Mouse (Mus musculus): ENCODE data around the gene Btrc. TPM values are rescaled to one million over a fixed set of nuclear protein-coding genes. Genes with fewer than 3 reads are reported as not detected.

Btrc gene
- polyA plus RNA-seq, 1 experiment from 2014 or later = 30.9 TPM

- H3K9ac ChIP-seq (ENCODE audit: low read length) = no peak overlapping the region
- H3K4me2 ChIP-seq (ENCODE audit: low read depth, low read length) = no peak overlapping the region
- H3K4me1 ChIP-seq (ENCODE audit: control insufficient read depth, insufficient read depth, low read length) = peaks cover 3% of the 10 kb centered on the region; the same call in 1 of the 2 replicates
- no peak for ATAC-seq (replicated peaks; ENCODE audit: extremely low read depth, insufficient read depth, low FRiP score)
- H3K27ac ChIP-seq (ENCODE audit: low read length) = no peak overlapping the region
- WGBS = 80% methylated on average over 7 of the region's 7 CpGs
- no peaks in the 10 kb centered on the region for H3K27me3 ChIP-seq (ENCODE audit: control insufficient read depth, insufficient read depth, low read length)
- H3K36me3 ChIP-seq (ENCODE audit: control insufficient read depth, insufficient read depth) = no peaks in the 10 kb centered on the region
- no peak overlapping the region for H3K4me3 ChIP-seq (ENCODE audit: low read length)
- H3K9me3 ChIP-seq (replicated peaks; ENCODE audit: control insufficient read depth, low read length) = no peaks in the 10 kb centered on the region
Observed at GRCm38 (mm10) chr19:45394078-45394477, 30.5 kb downstream of the Btrc start.

- H3K4me2 ChIP-seq (ENCODE audit: low read depth, low read length) = no peak overlapping the region
- H3K4me1 ChIP-seq (ENCODE audit: control insufficient read depth, insufficient read depth, low read length) = no peaks in the 10 kb centered on the region
- no peak for ATAC-seq (replicated peaks; ENCODE audit: extremely low read depth, insufficient read depth, low FRiP score)
- H3K27ac ChIP-seq (ENCODE audit: low read length) = no peak overlapping the region
- no peak overlapping the region for H3K4me3 ChIP-seq (ENCODE audit: low read length)
- 63% methylated on average over 2 of the region's 2 CpGs for WGBS
- H3K9ac ChIP-seq (ENCODE audit: low read length) = no peak overlapping the region
- no peaks in the 10 kb centered on the region for H3K27me3 ChIP-seq (ENCODE audit: control insufficient read depth, insufficient read depth, low read length)
- no peaks in the 10 kb centered on the region for H3K36me3 ChIP-seq (ENCODE audit: control insufficient read depth, insufficient read depth)
- no peaks in the 10 kb centered on the region for H3K9me3 ChIP-seq (replicated peaks; ENCODE audit: control insufficient read depth, low read length)
Observed at GRCm38 (mm10) chr19:45411000-45411399, 47.5 kb downstream of the Btrc start.

- ATAC-seq (replicated peaks; ENCODE audit: extremely low read depth, insufficient read depth, low FRiP score) = no peak
- WGBS = 87% methylated on average over 3 of the region's 3 CpGs
- H3K4me2 ChIP-seq (ENCODE audit: low read depth, low read length) = no peak overlapping the region
- no peaks in the 10 kb centered on the region for H3K4me1 ChIP-seq (ENCODE audit: control insufficient read depth, insufficient read depth, low read length)
- H3K9ac ChIP-seq (ENCODE audit: low read length) = no peak overlapping the region
- no peak overlapping the region for H3K4me3 ChIP-seq (ENCODE audit: low read length)
- no peaks in the 10 kb centered on the region for H3K36me3 ChIP-seq (ENCODE audit: control insufficient read depth, insufficient read depth)
- H3K27ac ChIP-seq (ENCODE audit: low read length) = no peak overlapping the region
- no peaks in the 10 kb centered on the region for H3K27me3 ChIP-seq (ENCODE audit: control insufficient read depth, insufficient read depth, low read length)
- H3K9me3 ChIP-seq (replicated peaks; ENCODE audit: control insufficient read depth, low read length) = no peaks in the 10 kb centered on the region
Observed at GRCm38 (mm10) chr19:45412694-45413093, 49.2 kb downstream of the Btrc start.

- Histone ChIP-seq H3K9me3 (replicated peaks; ENCODE audit: control insufficient read depth, low read length) (no peaks in the 10 kb centered on the region), H3K9ac (ENCODE audit: low read length) (no peak overlapping the region), H3K4me2 (ENCODE audit: low read depth, low read length) (no peak overlapping the region), H3K4me3 (ENCODE audit: low read length) (no peak overlapping the region), H3K4me1 (ENCODE audit: control insufficient read depth, insufficient read depth, low read length) (no peaks in the 10 kb centered on the region), H3K27ac (ENCODE audit: low read length) (peak overlapping the region; percentile 32; the same call in 1 of the 2 replicates), H3K27me3 (ENCODE audit: control insufficient read depth, insufficient read depth, low read length) (no peaks in the 10 kb centered on the region), H3K36me3 (ENCODE audit: control insufficient read depth, insufficient read depth) (no peaks in the 10 kb centered on the region)
- 69% methylated on average over 3 of the region's 3 CpGs for WGBS
- ATAC-seq (replicated peaks; ENCODE audit: extremely low read depth, insufficient read depth, low FRiP score) = no peak
Observed at GRCm38 (mm10) chr19:45413966-45414365, 50.4 kb downstream of the Btrc start.

- peaks cover 7% of the 10 kb centered on the region for H3K4me1 ChIP-seq (ENCODE audit: control insufficient read depth, insufficient read depth, low read length)
- H3K27ac ChIP-seq (ENCODE audit: low read length) = no peak overlapping the region
- no peak overlapping the region for H3K9ac ChIP-seq (ENCODE audit: low read length)
- no peaks in the 10 kb centered on the region for H3K36me3 ChIP-seq (ENCODE audit: control insufficient read depth, insufficient read depth)
- no peak for ATAC-seq (replicated peaks; ENCODE audit: extremely low read depth, insufficient read depth, low FRiP score)
- no peak overlapping the region for H3K4me2 ChIP-seq (ENCODE audit: low read depth, low read length)
- H3K27me3 ChIP-seq (ENCODE audit: control insufficient read depth, insufficient read depth, low read length) = no peaks in the 10 kb centered on the region
- no peaks in the 10 kb centered on the region for H3K9me3 ChIP-seq (replicated peaks; ENCODE audit: control insufficient read depth, low read length)
- no peak overlapping the region for H3K4me3 ChIP-seq (ENCODE audit: low read length)
Observed at GRCm38 (mm10) chr19:45417601-45418000, 54.1 kb downstream of the Btrc start.

- no peak for ATAC-seq (replicated peaks; ENCODE audit: extremely low read depth, insufficient read depth, low FRiP score)
- H3K4me1 ChIP-seq (ENCODE audit: control insufficient read depth, insufficient read depth, low read length) = peaks cover 7% of the 10 kb centered on the region
- no peak overlapping the region for H3K4me3 ChIP-seq (ENCODE audit: low read length)
- no peak overlapping the region for H3K4me2 ChIP-seq (ENCODE audit: low read depth, low read length)
- no peaks in the 10 kb centered on the region for H3K9me3 ChIP-seq (replicated peaks; ENCODE audit: control insufficient read depth, low read length)
- no peaks in the 10 kb centered on the region for H3K27me3 ChIP-seq (ENCODE audit: control insufficient read depth, insufficient read depth, low read length)
- H3K36me3 ChIP-seq (ENCODE audit: control insufficient read depth, insufficient read depth) = 0 out of 2 replicates have a peak, but pooled peaks cover 6% of the 10 kb centered on the region
- no peak overlapping the region for H3K9ac ChIP-seq (ENCODE audit: low read length)
- no peak overlapping the region for H3K27ac ChIP-seq (ENCODE audit: low read length)
- 84% methylated on average over 7 of the region's 7 CpGs for WGBS
Observed at GRCm38 (mm10) chr19:45422276-45422675, 58.7 kb downstream of the Btrc start.

- 49% methylated on average over 4 of the region's 4 CpGs for WGBS
- 0 out of 2 replicates have a peak, but pooled peaks cover 6% of the 10 kb centered on the region for H3K36me3 ChIP-seq (ENCODE audit: control insufficient read depth, insufficient read depth)
Observed at GRCm38 (mm10) chr19:45428146-45428545, 64.6 kb downstream of the Btrc start.

GRCm38 (mm10) chr19:45430971-45431633 lies 67.6 kb downstream of the Btrc start:
- Histone ChIP-seq H3K4me1 (ENCODE audit: control insufficient read depth, insufficient read depth, low read length) (no peaks in the 10 kb centered on the region), H3K36me3 (ENCODE audit: control insufficient read depth, insufficient read depth) (no peaks in the 10 kb centered on the region), H3K9me3 (replicated peaks; ENCODE audit: control insufficient read depth, low read length) (no peaks in the 10 kb centered on the region), H3K4me2 (ENCODE audit: low read depth, low read length) (no peak overlapping the region), H3K9ac (ENCODE audit: low read length) (no peak overlapping the region), H3K27ac (ENCODE audit: low read length) (no peak overlapping the region), H3K4me3 (ENCODE audit: low read length) (no peak overlapping the region), H3K27me3 (ENCODE audit: control insufficient read depth, insufficient read depth, low read length) (no peaks in the 10 kb centered on the region)
- ATAC-seq (replicated peaks; ENCODE audit: extremely low read depth, insufficient read depth, low FRiP score) = no peak
- WGBS = 73% methylated on average over 6 of the region's 6 CpGs

More at GRCm38 (mm10) chr19:45428146-45428545, 64.6 kb downstream of the Btrc start:
- Histone ChIP-seq H3K27me3 (ENCODE audit: control insufficient read depth, insufficient read depth, low read length) (no peaks in the 10 kb centered on the region), H3K4me3 (ENCODE audit: low read length) (no peak overlapping the region), H3K27ac (ENCODE audit: low read length) (no peak overlapping the region), H3K4me2 (ENCODE audit: low read depth, low read length) (no peak overlapping the region), H3K9me3 (replicated peaks; ENCODE audit: control insufficient read depth, low read length) (no peaks in the 10 kb centered on the region), H3K4me1 (ENCODE audit: control insufficient read depth, insufficient read depth, low read length) (no peaks in the 10 kb centered on the region), H3K9ac (ENCODE audit: low read length) (no peak overlapping the region)
- no peak for ATAC-seq (replicated peaks; ENCODE audit: extremely low read depth, insufficient read depth, low FRiP score)

GRCm38 (mm10) chr19:45432351-45432750 lies 68.8 kb downstream of the Btrc start:
- WGBS = 71% methylated on average over 3 of the region's 3 CpGs
- no peak for ATAC-seq (replicated peaks; ENCODE audit: extremely low read depth, insufficient read depth, low FRiP score)
- no peak overlapping the region for H3K9ac ChIP-seq (ENCODE audit: low read length)
- no peaks in the 10 kb centered on the region for H3K9me3 ChIP-seq (replicated peaks; ENCODE audit: control insufficient read depth, low read length)
- H3K27me3 ChIP-seq (ENCODE audit: control insufficient read depth, insufficient read depth, low read length) = no peaks in the 10 kb centered on the region
- no peak overlapping the region for H3K4me2 ChIP-seq (ENCODE audit: low read depth, low read length)
- H3K36me3 ChIP-seq (ENCODE audit: control insufficient read depth, insufficient read depth) = no peaks in the 10 kb centered on the region
- H3K27ac ChIP-seq (ENCODE audit: low read length) = no peak overlapping the region
- no peak overlapping the region for H3K4me3 ChIP-seq (ENCODE audit: low read length)
- no peaks in the 10 kb centered on the region for H3K4me1 ChIP-seq (ENCODE audit: control insufficient read depth, insufficient read depth, low read length)
